Mouse (Mus musculus) megakaryocyte, adult 5-6 weeks (primary cell): ENCODE data around the gene Fmo2. TPM values are rescaled to one million over a fixed set of nuclear protein-coding genes. Genes with fewer than 3 reads are reported as not detected.
A peak's percentile ranks its signal among the peaks of the same experiment; 100 is the strongest.

Experiments used
- ATAC-seq: 2 replicates; pipeline ENCODE4 v1.8.0; 2016; ENCODE audit warnings: mild to moderate bottlenecking, inconsistent platforms; ENCODE audit not compliant: poor library complexity, severe bottlenecking
- total RNA-seq, 2 experiments: library from RNA; stranded (forward) in 1 of 2; stranded (reverse) in 1 of 2; fragments of 153-499, 151-499 nt in 1 of 2; fragments of 221-1000, 200-1000 nt in 1 of 2; gene quantifications; 2 replicates each; pipeline versions ENCODE4 v1.2.3 to v1.2.4; 2015 to 2017

Fmo2 gene
- 0.16 TPM in 1 of 2 replicates, not detected in the other for total RNA-seq (2015)
- not detected in 2 replicates for total RNA-seq (2017)

DNA sequence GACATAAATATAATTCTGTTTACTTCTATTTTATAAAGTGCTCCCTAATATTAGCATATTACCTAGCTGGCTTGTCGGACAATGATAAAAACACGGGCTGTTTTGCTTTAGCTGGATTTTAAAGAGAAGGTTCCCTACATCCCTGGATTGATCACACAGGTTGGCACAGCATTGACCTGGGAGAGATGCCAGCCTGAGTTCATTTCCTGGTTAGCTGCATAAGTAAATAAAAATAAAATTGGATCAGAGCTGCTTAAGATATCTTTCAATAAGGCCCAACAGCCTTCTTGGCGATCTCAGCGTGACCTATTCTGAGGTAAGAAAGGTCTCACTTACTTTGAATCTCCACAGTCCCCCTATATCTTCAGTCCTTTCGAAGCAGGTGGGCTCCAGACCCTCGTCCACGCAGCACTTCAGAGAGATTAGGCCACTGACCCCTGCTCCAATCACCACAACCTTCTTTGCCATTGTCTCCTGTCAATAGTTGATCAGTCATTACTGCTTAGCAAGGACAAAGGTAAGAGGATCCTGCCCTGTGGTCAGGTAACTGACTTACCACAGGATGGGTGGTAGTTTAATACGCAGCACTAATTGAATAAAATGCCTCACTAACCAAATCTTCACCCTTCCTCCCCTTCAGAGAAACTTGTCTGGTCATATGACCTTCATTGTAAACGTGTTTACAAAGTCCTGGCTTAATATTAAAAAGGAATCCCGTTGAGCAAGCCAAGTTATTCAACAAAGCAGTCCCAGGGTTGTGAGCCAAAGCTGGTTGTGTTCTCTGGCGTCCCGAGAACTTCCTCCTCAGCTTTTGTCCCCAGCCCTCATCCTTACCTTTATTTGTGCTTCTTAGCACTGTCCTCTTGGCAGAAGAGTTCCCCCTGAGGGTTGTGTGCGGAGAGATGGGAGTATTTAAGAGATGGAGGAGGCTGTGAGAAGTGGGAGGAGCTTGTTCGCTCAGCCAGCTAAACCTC is at the start of gene Fmo2:
TSS of gene Fmo2 (minus strand) at position 889 of the 974 bp plus-strand sequence.
- ATAC-seq = no peak

DNA sequence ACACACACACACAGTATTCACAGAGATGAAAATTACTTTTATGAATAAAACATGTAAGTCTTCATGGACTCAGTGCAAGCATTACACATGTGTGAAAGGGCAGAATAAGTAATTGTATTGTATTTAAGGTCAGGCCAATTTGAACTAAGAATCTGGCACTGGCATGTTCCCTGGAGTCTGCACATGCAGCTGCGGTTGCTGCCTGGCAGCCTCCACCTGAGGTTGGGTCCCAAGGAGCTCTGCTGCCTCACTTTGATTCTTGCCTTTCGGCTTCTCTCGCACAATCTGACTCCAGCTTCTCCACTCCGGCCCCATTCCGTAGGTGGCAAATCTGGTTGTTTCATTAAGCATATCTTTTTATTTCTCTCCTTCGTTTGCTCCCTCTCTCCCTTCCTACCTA is 49.4 kb upstream of the Fmo2 start:
- ATAC-seq = no peak

DNA sequence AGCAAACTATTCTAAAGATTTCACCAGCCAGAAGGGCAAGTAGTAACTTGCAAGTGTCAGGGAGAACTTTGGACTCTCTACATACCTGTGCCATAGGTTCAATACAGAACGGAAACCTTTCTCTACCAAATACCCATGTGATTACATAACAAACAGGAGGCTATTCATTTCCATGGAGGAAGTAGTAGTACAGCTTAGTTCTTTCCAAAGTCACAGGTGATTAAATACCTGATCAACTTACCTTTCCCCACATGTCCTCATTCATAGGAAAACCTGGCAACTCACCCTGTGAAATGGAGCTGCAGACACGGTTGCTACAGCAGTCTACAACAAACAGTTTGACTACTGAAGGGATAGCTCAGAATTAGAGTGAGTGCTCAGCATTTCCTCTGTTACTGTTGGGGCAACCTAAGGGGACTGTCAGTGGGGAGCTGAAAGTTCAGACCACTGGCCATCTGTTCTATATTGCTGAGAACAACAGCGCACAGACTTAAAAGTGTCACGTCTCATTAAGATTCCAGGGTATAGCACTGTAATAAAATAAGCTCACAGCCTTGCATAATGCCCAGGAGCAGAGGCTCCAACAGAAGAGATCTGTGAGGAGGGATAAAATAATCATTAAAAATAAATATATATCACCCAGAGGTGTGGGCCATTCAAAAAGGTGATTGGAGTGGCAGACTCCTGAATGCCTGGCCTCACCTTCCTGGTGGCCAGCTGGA is 48.5 kb upstream of the Fmo2 start:
- no peak for ATAC-seq

DNA sequence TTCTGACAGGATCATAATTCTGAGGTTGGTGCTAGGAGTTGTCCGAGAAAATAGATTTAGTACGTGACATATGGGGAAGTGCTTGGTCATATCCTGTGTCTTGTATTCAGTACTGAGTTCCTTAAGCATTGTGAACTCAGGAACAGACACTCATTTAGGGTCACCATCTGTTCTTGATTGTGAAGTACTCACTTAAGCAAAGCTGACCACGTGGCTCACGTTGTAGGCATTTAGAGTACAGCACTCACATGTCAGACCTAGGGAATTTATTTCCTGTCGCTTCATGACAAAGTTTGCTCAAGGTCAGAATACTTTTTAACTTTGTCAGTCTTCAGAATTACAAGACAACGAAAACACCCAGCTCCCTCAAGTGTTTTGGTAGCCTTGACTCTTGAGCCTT is 45.2 kb upstream of the Fmo2 start:
- ATAC-seq = no peak

DNA sequence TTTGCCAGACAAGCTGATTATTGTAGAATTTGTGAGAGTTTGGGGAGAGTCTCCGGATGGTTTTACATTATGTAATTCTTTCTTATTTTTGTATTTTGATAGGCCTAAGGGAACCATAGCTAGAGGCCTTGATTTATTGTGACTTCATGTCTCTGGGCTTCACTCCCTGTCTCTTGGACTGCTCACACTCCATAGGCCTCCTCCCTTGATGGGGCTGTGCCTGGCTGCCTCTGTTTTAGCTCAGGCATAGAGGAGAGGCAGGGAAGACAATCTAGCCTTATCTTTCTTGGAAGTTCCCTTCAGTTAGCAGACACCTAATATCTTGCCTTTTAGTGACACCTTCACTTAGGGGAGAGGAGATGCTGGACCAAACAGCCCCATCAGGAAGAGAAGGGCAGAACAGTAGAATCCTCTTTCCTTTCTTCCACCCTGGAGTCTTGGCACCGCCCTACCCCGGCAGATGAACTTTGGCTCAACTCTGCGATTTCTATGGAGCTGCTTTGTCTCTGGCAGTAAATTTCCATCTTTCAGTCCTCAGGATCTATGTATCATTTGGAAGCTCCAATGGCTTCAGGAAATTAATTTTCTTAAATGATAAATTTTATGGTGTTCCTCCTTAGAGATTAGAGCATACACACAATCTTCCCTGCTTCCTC is 40.3 kb upstream of the Fmo2 start:
- no peak for ATAC-seq

DNA sequence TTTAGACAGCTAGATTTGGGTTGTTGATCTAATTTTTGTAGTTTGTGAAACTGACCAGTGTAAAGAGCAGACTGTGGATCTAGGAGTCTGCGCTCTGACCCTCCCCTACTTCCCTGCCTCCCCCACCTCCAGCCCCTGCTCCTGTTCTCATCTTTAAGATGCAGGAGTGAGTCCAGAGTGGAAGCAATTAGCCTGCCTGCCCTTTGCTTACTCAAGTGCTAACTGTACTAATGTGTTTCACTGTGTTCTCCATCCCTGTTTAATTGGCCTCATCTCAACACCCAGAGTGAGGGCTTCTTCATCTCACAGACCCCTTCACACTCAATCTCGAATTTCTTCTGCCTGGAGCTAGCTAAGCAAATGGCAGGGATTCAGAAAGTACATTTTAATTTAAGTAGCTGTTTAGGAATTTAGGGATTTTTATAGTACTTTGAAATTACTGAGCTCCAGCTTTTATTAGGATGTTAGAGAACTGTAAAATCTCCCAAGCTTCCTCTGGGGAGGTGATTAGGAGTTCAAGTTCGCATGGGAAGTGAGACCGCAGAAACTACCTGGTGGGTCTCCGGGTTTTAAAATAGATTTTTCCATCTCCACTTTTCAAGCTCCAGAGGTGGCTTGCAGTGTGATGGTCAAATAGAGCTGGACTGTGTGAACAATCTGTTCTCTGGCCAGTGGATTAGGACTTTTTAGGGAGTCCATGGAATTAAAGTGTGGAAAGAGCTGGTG is 39.6 kb upstream of the Fmo2 start:
- no peak for ATAC-seq

DNA sequence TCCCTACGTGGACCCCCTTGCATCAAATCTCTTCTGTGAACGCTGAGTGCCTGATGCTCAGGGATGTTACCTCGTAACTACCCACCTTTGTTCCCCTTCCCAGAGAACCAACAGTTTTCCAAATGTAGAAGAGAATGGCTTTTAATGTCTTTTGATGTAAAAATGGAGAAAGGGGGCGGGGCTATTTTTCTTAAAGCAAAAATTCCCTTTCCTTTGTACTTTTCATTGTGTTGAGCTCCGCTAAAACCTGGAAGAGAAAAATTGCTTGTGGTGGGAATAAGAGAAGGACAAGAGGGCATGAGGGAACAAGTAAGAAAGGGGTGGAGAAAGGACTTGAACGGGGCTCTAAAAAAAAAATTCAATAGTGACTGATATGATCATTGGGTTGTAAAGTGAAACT is 38.9 kb upstream of the Fmo2 start, which contains the start of gene Fmo6:
TSS of gene Fmo6 (minus strand) at position 101 of the 400 bp plus-strand sequence.
- no peak for ATAC-seq

DNA sequence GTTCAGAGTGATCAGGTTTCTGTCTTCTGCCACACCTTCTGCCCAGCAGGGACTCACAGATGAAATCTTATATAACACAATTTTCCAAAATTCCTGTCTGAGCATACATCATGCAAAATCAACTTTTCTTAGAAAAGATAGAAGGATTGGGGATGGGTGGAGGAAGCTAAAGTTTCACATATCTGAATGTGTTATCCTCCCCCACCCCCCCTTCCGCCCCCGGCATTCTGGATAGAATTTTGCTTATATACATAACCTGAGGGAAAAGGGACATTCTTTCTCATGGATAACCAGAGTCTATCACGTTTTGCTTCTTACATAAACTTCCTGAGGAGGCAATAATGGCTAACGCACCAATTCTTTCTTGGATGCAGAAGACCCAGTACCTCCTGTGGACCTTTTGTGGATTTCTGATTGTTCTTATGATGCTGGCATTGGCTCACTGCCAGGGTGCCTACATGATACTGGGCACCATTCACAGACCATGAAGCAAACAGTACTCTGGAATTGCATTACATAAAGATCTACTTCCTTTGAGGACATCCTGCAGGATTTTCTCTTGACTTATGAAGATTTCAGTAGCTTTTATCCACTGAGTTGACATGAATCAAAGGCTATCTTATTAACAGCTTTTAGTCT is 36.0 kb upstream of the Fmo2 start:
- no peak for ATAC-seq

DNA sequence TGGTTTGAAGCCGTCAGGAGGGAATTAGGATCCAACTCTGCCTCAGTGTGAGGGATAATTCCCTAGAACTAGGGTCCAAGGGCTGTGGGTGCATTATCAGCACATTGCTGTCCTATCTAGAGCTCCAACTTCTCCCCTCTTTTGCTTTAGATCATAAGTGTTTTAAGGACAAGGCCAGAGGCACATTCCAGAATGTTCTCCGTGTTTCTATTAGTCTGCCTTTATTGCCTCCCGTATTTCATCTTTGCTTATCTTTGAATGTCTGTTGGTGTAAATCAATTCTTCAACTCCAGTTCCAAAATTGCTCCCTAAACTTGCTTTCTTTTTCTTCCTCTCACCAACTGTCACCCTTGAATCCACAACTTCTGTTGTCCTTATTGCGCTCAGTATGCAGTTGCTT is 33.9 kb upstream of the Fmo2 start:
- no peak for ATAC-seq

DNA sequence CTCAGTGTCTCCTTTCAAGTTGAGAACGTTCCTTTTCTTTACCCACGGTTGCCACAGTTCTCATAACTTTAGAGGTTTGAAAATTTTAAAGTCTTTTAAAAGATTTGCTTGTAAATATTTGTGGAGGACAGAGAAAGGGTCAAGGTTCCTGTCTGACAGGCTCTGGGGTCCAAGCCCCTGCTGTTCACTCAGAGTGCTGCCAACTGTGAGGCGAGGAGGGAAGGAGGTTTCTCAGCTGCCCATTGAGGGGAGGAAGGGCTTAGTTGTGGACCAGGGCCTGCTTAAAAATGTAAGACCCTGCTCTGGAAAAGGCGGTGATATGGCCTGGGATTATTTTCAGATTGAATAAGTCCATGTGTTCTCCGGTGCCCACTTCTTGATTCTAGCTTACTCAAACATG is 33.4 kb upstream of the Fmo2 start:
- ATAC-seq = no peak

DNA sequence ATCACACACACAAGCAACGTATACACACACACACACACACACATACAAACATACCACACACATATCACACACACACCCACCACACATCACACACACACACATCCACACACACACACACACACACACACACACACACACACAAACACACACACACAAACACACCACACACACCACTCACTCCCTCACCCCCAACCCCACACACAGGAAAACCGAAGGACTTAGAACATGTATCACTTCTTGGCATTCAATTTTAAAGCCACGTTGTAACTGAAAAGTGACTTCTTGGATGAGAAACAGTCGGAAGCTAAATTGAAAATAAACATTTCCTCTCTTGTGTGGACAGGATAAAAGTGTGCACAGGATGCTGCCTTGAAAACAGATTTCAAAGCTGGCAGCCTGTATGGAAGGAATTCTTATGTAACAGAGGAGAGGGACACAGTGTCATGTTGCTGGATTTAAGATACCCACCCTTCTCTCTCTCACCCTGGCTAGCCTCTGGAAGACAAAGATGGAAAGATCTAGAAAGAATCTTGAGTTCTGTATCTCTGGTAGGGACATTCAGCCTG is 32.9 kb upstream of the Fmo2 start:
- ATAC-seq = no peak

DNA sequence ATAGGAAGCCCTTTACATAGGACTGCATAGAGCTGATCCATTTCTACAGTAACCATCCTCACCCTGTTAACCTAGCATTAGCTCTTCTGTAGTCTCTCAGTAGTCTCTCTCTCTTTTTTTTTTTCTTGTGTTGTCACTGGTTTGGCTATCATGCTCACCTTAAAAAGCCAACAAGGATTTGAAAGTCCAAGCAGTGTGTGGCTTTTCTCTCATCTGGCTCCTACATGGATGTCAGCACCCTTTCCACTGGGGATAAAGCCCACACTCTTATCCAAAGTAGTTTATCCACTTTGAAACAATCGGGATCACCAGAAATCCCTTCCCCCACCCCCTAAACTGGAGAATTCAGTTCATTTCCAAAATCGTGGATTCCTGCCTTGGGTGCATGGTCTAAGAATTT is 32.1 kb upstream of the Fmo2 start:
- ATAC-seq = no peak

DNA sequence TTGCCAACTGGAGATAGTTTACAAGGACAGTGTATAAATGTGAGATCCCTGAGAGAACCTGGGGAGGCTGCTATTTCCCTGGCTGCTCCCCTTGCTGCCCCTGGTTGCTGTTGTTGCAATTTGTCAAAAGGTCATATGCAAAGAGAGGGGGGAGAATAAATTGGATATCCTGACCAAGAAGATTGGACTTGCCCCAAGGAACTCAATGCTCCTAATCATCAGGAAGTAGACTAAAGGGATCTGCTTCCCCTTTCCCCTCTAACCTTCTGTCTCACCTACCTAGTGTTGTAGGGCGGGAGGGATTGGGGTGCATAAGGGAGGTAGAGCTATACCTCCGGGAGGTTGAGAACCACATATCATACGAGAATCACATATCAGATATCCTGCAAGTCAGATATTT is 30.6 kb upstream of the Fmo2 start:
- ATAC-seq = no peak

DNA sequence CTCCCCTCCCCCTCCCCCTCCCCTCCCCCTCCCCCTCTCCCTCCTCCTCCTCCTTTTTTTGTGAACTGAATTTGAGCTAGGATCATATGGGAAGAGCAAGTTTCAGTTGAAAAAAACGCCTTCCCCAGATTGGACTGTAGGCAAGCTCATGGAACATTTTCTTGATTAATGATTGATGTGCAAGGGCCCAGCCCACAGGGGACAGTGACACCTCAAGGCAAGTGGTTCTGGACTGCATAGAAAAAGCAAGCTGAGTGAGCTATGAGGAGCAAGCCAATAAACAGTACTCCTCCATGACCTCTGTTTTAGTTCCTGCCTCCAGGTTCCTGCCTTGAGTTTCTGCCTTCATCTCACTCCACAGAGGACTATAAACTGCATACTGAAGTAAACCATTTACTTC is 26.6 kb upstream of the Fmo2 start:
- no peak for ATAC-seq

DNA sequence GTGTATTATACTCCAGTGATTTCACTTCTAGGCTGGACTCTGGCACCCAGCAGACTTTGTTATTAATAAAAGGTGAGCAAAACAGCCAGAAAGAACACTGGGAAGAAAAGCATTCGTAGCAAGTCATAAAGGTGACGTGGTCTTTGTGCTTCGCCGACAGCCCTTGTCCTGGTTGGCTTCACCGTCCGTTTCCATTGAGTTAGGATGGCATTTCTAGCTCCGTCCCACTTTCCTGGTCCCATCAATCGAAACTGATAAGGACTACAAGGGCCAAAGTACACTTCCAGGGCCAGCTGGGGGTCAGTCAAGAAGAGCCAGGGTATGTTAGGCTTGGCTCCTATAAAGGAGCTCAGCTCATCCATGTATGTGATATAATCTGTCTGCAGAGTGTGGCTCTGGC is 18.1 kb upstream of the Fmo2 start:
- ATAC-seq = no peak

DNA sequence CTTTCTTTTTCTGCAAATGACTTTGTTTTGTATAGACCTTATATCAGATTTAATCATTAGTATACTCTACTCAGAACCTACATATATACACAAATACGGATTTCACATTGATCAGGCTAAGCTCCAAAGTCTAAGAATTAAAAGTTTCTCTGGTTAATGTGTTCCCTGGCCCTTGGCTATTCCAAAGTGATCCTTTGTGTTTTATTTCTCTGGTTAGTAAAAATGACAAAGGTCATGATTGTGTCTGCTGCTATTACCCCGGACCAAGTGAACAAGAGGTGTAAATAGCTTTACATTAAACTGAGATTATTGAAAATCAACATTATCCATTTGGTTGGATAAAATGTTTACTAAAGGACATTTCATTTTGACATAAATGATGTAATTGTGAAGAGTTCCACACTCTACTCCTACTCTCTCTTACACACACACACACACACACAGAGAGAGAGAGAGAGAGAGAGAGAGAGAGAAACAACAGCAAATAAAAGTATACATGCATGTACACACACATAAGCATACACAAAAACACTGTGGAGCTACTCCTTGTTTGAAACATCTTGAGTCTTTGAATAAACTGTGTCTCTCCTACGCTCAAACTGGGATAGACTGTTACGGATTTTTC is 16.5 kb upstream of the Fmo2 start:
- ATAC-seq = no peak

DNA sequence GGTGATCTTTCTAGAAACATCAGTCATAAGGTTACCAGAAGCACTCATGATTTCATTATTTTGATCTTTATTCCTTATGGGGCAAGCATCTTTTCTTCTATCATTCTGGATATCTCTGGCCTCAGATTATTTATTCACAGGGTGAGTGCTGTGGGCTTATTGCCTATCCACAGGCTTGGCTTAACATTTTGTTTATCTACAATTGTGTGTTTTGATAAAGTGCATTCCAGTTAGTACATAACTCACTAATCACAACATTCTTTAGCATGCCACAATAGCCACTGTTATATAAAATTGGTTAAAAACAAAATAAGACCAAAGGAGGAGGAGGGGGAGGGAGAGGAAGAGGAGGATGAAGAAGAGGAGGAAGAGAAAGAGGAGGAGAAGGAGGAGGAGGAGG is 13.6 kb upstream of the Fmo2 start:
- no peak for ATAC-seq

DNA sequence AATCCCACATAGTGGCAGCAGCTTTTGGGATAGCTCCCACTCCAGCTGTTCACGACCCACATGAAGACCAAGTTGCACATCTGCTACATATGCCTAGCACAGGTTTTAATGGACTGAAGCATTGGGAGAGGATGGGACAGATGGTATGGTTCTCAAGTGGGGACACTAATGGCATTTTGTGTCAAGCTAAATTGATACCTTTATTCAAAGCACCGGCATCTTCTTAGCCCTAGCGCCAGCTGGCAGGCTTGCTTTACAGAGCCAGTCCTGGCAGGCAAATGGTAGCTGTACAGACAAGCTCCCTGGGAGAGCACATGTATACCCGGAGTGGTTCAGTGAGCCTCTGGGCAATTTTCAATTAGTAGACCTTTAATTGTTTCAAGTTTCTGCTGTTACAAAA is 3.4 kb upstream of the Fmo2 start:
- no peak for ATAC-seq

DNA sequence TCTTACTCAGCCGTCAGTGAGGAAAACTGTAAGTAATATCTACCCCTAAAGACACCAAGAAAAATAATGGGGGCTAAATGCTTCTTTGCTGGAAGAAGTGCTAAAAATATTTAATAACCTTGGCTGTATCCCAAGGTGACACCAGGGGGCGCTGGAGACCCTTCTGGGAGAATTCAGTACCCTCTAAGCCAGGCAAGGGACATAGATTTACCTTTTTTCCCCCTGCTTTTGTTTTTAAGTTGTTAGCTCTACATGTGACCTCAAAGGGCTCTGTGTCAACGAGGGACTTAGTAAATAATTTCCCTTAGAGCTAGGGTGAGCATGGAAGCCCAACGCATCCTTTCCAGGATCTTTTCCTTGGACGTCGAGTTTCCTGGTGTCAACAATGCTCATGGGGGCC is 2.6 kb downstream of the Fmo2 start:
- ATAC-seq = peak; percentile 60; the same call in 1 of the 2 replicates
